Mouse (Mus musculus) heart, postnatal 36 days (tissue): ENCODE data around the gene Pkn1. TPM values are rescaled to one million over a fixed set of nuclear protein-coding genes. Genes with fewer than 3 reads are reported as not detected.
A peak's percentile ranks its signal among the peaks of the same experiment; 100 is the strongest.

ENCODE experiments used
- DNase-seq, 2 experiments: peaks; one replicate each; pipeline ENCODE4 v3.0.0; 2021 to 2022
- intact Hi-C: fragments of 180-260 bp; cut with DNase I; formaldehyde crosslinking; loops from one replicate; pipeline ENCODE4 v1.15.1; 2025
- total RNA-seq, 2 experiments: library from RNA; stranded (reverse); gene quantifications; 2 replicates each; pipeline ENCODE4 v1.2.3; 2021

Pkn1 gene
- total RNA-seq, 2 experiments from 2014 or later = 53.7 to 62.4 TPM

DNA sequence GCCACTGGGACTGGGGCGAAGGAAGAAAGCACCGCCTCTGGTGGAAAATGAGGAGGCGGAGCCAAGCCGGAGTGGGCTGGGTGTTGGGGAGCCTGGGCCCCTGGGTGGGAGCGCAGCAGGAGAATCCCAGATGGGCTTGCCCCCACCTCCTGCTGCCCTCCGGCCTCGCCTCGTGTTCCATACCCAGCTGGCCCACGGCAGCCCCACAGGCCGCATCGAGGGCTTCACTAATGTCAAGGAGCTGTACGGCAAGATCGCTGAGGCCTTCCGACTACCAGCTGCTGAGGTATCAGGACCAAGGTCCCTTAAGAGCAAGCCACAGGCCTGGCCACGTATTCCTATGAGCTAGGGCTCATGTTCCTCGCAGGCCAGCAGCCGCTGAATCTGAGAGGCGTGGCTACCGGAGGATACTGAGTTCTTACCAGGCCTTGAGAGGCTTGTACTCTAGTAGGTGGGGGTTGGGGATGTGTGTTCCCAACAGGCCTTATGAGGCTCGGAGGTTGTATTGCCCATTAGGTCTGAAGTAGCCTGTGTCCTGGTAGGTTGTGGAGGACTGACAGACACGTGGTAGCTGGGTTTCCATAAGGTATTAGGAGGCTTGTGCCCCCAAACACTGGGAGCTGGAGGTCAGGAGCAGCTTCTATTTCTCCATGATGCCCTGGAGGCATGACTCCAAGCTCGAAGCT lies 37.8 kb downstream of the Pkn1 start:
- no peak for DNase-seq
- intact Hi-C loops = loop anchor here (2.0 kb wide), 1 partner anchor 124 kb away; no protein-coding TSS in a partner anchor

DNA sequence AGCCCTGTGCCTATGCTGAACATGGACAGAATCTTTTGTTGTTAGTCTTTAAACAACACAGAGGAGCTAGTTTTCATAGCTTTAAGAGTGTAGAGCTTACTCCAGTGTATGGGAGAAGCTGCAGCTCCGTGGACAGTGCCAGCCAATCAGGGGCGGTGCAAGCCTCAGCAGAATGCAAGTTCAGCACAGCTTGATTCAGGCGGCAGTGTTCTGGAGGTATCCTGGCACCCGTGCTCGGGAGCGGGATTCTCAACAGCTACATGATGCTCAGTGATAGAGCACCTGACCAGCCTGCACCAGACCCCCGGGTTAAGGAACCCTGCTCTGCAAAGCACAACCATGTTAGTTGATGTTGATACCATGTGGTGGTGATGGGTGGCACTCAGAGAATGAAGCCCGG lies 38.4 kb downstream of the Pkn1 start:
- intact Hi-C loops = loop anchor here (2.0 kb wide), 1 partner anchor 124 kb away; no protein-coding TSS in a partner anchor
- DNase-seq = no peak

DNA sequence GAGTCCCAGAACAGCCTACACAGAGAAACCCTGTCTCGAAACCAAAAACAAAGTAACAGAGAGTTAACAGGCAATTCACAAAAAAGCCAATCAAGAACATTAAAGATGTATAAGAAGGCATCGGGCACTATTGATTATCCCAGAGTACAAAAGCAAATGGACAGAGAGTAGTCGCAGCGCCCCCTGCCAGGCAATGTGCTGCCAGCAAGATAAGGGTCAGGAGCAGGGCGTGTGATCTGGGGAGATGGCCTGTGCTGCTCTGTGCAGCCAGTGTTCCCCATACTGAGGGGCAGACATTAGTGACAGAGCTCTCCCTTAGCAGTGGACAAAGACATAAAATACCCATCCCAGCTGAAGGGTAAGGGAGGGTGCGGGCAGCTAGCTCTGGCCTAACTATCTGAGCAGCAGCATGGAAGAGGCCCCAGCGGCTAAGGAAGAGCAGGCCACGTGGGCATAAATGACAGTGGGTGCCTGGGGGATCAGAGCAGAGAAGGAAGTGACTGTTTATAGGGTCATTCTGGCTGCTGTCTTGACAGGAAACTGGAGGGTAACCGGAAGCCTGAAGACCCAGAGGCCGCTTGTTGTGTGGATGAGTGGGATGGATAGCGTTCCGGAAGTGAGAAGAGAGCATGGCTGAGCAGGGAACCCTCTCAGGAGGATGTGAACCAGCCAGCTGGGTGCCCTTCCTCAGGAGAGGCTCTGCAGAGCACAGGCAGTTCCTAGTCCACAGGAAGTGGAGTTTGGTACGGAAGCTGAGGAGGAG lies 42.3 kb downstream of the Pkn1 start:
- intact Hi-C loops = loop anchor here (5.0 kb wide), 1 partner anchor 301 kb away; the partner anchor contains the start of genes Asf1b and Gm10644
- DNase-seq = no peak

DNA sequence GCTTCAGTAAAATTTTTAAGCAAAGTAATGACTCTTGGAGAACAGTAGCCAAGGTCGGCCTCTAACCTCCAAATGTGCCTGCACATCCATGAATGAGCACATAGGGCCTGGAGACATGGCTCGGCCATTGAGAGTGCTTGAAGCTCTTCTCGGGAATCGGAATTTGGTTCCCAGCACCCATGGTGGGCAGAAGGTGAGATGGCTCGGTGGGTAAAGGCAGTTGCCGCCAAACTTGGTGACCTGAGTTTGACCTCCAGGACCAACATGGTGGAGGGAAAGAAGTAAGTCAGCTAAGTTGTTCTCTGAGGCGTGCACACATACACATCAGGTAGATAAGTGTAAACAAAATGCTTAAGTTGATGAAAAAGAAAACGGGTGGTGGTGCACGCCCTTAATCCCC lies 42.9 kb downstream of the Pkn1 start:
- no peak for DNase-seq
- intact Hi-C loops = loop anchor here (5.0 kb wide), 1 partner anchor 301 kb away; the partner anchor contains the start of genes Asf1b and Gm10644

GRCm38 (mm10) chr8:83654725-83655124 lies 44.3 kb downstream of the Pkn1 start:
- DNase-seq = no peak
- intact Hi-C loops = loop anchor here (5.0 kb wide), 1 partner anchor 303 kb away; the partner anchor contains the start of genes Asf1b and Gm10644

DNA sequence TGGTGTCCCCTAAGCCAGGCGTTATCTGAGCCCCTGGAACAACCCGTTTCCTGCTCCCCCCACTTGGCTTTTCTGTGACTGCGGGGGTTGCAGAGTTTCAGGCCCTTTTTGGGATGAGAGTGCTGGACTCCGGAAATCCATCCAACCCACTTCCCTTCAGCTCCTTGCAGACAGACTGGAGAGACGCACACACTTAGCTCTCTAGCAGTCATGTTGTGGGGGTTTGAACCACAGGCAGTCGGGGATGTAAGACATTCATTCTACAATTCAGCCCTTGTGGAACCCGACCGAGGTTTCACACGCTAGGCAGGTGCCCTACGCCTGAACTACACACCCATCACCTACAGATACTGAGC lies 45.3 kb downstream of the Pkn1 start:
- DNase-seq = no peak
- intact Hi-C loops = no loop called here

- intact Hi-C loops = no loop called here
- no peak for DNase-seq
Observed at GRCm38 (mm10) chr8:83652744-83653661, 46.0 kb downstream of the Pkn1 start.

GRCm38 (mm10) chr8:83652030-83652743 lies 46.8 kb downstream of the Pkn1 start, which contains the start of gene Gipc1:
TSS of gene Gipc1 (plus strand) at chr8:83652677.
- DNase-seq = peak; percentile 90 to 91
- intact Hi-C loops = no loop called here

GRCm38 (mm10) chr8:83649699-83650098 lies 49.3 kb downstream of the Pkn1 start:
- no peak for DNase-seq
- intact Hi-C loops = no loop called here

DNA sequence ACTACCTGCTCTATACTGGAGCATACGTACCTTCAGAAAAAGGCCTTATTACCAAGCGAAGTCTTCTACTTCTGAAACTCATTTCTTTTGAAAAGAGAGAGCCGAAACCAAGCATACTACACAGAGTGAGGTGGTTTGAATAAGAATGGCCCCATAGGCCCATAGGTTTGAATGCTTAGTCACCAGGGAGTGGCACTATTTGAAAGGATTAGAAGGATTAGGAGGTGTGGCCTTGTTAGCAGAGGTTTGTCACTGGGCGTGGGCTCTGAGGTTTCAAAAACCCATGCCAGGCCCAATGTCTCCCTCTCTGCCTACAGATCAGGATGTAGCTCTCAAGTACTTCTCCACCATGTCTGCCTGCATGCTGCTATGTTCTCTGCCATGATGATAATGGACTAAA lies 50.9 kb downstream of the Pkn1 start:
- intact Hi-C loops = no loop called here
- DNase-seq = no peak

DNA sequence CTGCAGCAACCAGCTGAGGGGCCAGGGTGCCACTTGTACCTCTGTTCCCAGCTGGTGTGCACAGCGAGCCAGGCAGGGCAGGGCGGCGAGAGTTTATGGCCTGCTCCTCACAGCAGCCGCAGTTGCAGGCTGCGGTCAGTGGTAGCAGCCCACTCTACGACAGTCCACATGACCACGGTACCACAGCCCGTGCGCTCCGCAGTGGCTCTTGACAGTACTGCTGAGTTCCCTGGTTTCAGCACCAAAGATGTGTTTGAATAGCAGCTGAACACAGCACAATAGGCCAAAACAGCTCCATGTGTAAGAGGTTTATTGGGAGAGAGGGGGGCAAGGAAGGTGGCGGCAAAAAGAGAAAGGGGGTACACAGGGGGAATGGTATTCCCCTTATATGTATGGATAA lies 51.5 kb downstream of the Pkn1 start:
- intact Hi-C loops = no loop called here
- no peak for DNase-seq

GRCm38 (mm10) chr8:83639649-83640048 lies 59.3 kb downstream of the Pkn1 start:
- intact Hi-C loops = no loop called here
- no peak for DNase-seq

GRCm38 (mm10) chr8:83638856-83639255 lies 60.1 kb downstream of the Pkn1 start:
- no peak for DNase-seq
- intact Hi-C loops = no loop called here

DNA sequence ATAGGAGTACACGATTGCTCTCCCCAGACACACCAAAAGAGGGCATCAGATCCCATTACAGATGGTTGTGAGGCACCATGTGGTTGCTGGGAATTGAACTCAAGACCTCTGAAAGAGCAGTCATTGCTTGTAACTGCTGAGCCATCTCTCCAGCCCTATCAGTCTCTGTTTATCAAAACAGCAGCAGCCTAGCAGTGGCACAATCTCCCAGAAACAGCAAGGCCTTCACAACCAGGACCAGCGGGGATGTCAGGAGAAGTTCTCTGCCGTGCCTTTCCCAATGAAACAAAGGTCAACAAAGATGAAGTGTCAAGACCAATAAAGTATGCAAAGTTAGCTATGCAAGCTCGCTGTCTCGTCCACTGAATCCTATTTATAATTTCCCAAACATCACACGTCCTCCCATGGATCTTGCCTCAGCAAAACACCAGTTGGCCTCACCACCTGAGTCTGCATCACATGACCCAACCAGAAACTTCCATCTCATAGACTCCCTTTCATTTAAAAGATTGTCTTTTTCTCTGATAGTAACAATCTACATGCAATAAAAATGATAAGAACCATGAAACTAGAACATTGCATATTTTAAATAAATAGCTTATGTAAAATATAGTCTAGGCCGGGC lies 66.8 kb downstream of the Pkn1 start:
- no peak for DNase-seq
- intact Hi-C loops = no loop called here

DNA sequence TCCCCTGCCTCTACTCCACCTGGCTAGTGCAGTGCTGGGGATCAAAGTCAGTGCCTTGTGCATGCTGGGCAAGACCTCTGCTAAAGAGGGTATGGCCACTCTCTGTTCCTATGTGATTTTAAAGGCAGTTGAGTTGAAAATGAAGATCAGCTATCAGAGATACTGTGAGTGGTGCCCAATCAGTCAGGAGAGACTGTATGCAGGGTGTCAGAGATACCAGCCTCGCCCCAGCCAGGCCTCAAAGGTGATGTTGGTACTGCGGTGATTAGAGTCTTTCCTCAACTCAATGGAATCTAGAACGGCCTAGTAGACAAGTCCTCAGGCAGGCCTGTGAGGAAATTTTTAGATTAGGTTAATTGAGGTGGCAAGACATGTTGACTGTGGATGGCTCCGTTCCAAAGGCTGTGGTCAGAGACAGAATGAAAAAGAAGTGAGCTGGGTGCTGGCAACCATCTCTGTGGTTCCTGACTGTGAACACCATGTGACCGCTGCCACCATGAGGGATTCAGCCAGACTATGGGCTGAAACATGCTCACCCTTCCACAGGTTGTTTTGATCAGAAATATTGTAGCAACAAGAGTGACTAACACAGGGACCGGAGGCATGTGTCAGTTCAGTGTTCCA lies 73.2 kb downstream of the Pkn1 start:
- intact Hi-C loops = no loop called here
- no peak for DNase-seq

DNA sequence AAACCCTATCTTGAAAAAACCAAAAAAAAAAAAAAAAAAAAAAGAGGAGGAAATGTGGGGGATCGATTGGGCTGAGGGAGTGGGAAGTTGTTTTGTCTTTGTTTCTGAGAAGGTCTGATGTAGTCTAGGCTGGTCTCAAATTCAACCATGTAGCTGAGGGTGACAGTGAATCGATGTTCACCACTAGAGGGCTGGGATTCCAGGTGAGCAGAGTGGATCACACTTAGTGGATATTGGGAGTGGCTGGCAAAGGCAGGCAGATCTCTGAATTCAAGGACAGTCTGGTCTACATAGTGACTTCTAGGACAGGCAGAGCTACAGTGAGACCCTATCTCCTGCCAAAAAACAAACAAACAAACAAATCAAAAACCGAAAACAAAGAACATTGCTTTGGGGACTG lies 74.2 kb downstream of the Pkn1 start:
- no peak for DNase-seq
- intact Hi-C loops = no loop called here

DNA sequence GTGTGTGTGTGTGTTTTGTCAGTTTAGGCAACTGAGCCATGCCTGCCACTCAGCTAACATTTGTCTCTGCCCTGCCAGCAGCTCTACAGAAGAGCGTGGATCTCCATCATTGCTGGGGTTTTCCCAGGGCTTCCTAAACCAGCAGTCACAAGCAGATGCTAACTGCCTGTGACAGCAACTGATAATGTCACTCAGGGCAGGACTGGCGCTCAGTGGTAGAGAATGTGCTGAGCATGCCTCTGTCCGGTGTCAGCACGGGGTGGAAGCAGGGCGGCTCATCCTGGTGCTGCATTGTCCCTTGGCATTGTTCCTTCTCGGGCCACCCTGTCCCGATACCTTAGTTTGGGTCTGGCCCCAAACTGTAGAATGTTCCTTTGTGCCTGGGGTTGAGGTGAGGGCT lies 75.4 kb downstream of the Pkn1 start:
- no peak for DNase-seq
- intact Hi-C loops = loop anchor here (2.0 kb wide), 1 partner anchor 57 kb away; the partner anchor contains the start of gene Ndufb7

DNA sequence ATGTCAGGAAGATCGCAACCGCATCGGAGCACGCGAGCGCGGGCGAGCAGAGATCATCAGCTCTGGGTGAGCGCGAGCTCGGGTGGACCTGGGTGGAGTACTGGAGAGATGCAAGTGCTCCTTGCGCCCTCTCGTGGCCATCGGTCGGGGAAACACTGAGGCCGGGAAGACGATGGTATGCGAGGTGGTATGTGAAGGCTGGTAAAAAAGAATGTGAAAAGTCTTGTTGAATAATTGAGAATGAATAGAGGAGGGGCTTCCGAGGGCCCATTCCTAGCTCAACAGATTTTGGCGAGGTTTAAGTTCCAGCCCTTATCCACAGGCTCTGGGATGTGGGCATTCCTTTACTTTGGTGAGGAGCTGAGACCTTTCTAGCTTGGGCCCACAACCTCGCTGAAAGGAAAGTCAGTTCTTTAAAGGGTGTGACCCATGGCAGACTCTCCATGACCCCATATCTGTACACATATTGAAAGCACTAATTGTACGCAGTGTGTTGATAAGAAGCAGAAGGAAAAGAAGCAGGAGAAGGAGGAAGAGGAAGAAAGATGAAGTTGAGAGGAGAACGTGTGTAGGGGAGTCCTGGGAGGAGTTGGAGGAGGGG lies 76.5 kb downstream of the Pkn1 start:
- DNase-seq = peak; percentile 81 to 88
- intact Hi-C loops = loop anchor here (2.0 kb wide), 1 partner anchor 56 kb away; the partner anchor contains the start of gene Ndufb7
